Mouse (Mus musculus): ENCODE measurements around the gene Atp23. TPM values are rescaled to one million over a fixed set of nuclear protein-coding genes. Genes with fewer than 3 reads are reported as not detected.

Gene Atp23
- polyA plus RNA-seq, 1 experiment from 2014 or later: 15.4 TPM

GRCm38 (mm10) chr10:126905086-126905485, 3.9 kb upstream of the Atp23 start:
- Histone ChIP-seq H3K4me2 (peak overlapping the region; percentile 77), H3K27ac (replicated peaks) (peak overlapping the region; percentile 85), H3K9ac (no peak overlapping the region), H3K36me3 (no peaks in the 10 kb centered on the region), H3K27me3 (no peaks in the 10 kb centered on the region), H3K4me1 (replicated peaks) (peaks cover 13% of the 10 kb centered on the region), H3K4me3 (peak overlapping the region; percentile 45), H3K9me3 (no peaks in the 10 kb centered on the region)
- no peak for ATAC-seq (ENCODE audit: low FRiP score, low read depth)
- 70% methylated on average over 8 of the region's 8 CpGs for WGBS

GRCm38 (mm10) chr10:126904221-126904620, 3.1 kb upstream of the Atp23 start:
- Histone ChIP-seq H3K4me2 (no peak overlapping the region), H3K4me1 (replicated peaks) (peaks cover 17% of the 10 kb centered on the region), H3K27me3 (no peaks in the 10 kb centered on the region), H3K9ac (no peak overlapping the region), H3K36me3 (no peaks in the 10 kb centered on the region), H3K9me3 (no peaks in the 10 kb centered on the region), H3K4me3 (no peak overlapping the region), H3K27ac (replicated peaks) (no peak overlapping the region)
- no peak for ATAC-seq (ENCODE audit: low FRiP score, low read depth)
- 34% methylated on average over 5 of the region's 5 CpGs for WGBS

- Histone ChIP-seq H3K4me1 (replicated peaks) (peaks cover 17% of the 10 kb centered on the region), H3K27ac (replicated peaks) (0 out of 2 replicates have a peak overlapping the region, but pooled peaks have one; percentile 54), H3K36me3 (no peaks in the 10 kb centered on the region), H3K9me3 (no peaks in the 10 kb centered on the region), H3K4me2 (peak overlapping the region; percentile 99), H3K27me3 (no peaks in the 10 kb centered on the region), H3K4me3 (peak overlapping the region; percentile 84), H3K9ac (peak overlapping the region; percentile 69)
- 2% methylated on average over 4 of the region's 4 CpGs for WGBS
- ATAC-seq (ENCODE audit: low FRiP score, low read depth): peak; percentile 10; the same call in 1 of the 2 replicates
Measured at GRCm38 (mm10) chr10:126901488-126901843, 311 bp upstream of the Atp23 start.

- no peak for ATAC-seq (ENCODE audit: low FRiP score, low read depth)
Measured at GRCm38 (mm10) chr10:126895891-126896290, 5.3 kb downstream of the Atp23 start.

GRCm38 (mm10) chr10:126894061-126894460, 7.1 kb downstream of the Atp23 start:
- no peak for ATAC-seq (ENCODE audit: low FRiP score, low read depth)
- Histone ChIP-seq H3K4me3 (no peak overlapping the region), H3K9ac (no peak overlapping the region), H3K27ac (replicated peaks) (no peak overlapping the region), H3K36me3 (peaks cover 39% of the 10 kb centered on the region), H3K9me3 (no peaks in the 10 kb centered on the region), H3K27me3 (no peaks in the 10 kb centered on the region), H3K4me2 (no peak overlapping the region), H3K4me1 (replicated peaks) (no peaks in the 10 kb centered on the region)
- WGBS: 95% methylated on average over 15 of the region's 15 CpGs

More at GRCm38 (mm10) chr10:126895891-126896290, 5.3 kb downstream of the Atp23 start:
- Histone ChIP-seq H3K9ac (no peak overlapping the region), H3K27ac (replicated peaks) (no peak overlapping the region), H3K4me3 (no peak overlapping the region), H3K4me1 (replicated peaks) (peaks cover 11% of the 10 kb centered on the region), H3K36me3 (peaks cover 24% of the 10 kb centered on the region), H3K27me3 (no peaks in the 10 kb centered on the region), H3K9me3 (no peaks in the 10 kb centered on the region), H3K4me2 (no peak overlapping the region)
- 48% methylated on average over 6 of the region's 6 CpGs for WGBS

GRCm38 (mm10) chr10:126893145-126893544, 8.0 kb downstream of the Atp23 start:
- Histone ChIP-seq H3K4me2 (no peak overlapping the region), H3K4me3 (no peak overlapping the region), H3K36me3 (peaks cover 47% of the 10 kb centered on the region), H3K9me3 (no peaks in the 10 kb centered on the region; the same call in 1 of the 2 replicates), H3K27me3 (no peaks in the 10 kb centered on the region), H3K4me1 (replicated peaks) (no peaks in the 10 kb centered on the region), H3K9ac (no peak overlapping the region), H3K27ac (replicated peaks) (no peak overlapping the region)
- ATAC-seq (ENCODE audit: low FRiP score, low read depth): no peak
- WGBS: 97% methylated on average over 7 of the region's 7 CpGs

- WGBS: 88% methylated on average over 3 of the region's 3 CpGs
- Histone ChIP-seq H3K9me3 (no peaks in the 10 kb centered on the region), H3K27me3 (no peaks in the 10 kb centered on the region)
Measured at GRCm38 (mm10) chr10:126873755-126874154, 27.4 kb downstream of the Atp23 start.

GRCm38 (mm10) chr10:126872256-126872655, 28.9 kb downstream of the Atp23 start:
- 75% methylated on average over 5 of the region's 5 CpGs for WGBS
- Histone ChIP-seq H3K9ac (no peak overlapping the region), H3K36me3 (no peaks in the 10 kb centered on the region), H3K27me3 (no peaks in the 10 kb centered on the region), H3K4me2 (no peak overlapping the region), H3K27ac (replicated peaks) (no peak overlapping the region), H3K4me3 (no peak overlapping the region), H3K4me1 (replicated peaks) (peaks cover 7% of the 10 kb centered on the region; the same call in 1 of the 2 replicates), H3K9me3 (no peaks in the 10 kb centered on the region)
- ATAC-seq (ENCODE audit: low FRiP score, low read depth): no peak

More at GRCm38 (mm10) chr10:126873755-126874154, 27.4 kb downstream of the Atp23 start:
- no peak overlapping the region for H3K9ac ChIP-seq
- H3K36me3 ChIP-seq: no peaks in the 10 kb centered on the region
- ATAC-seq (ENCODE audit: low FRiP score, low read depth): no peak
- H3K4me3 ChIP-seq: no peak overlapping the region
- H3K4me1 ChIP-seq (replicated peaks): peaks cover 7% of the 10 kb centered on the region; the same call in 1 of the 2 replicates
- H3K4me2 ChIP-seq: no peak overlapping the region
- H3K27ac ChIP-seq (replicated peaks): no peak overlapping the region

GRCm38 (mm10) chr10:126869372-126870318, 31.5 kb downstream of the Atp23 start:
- Histone ChIP-seq H3K27me3 (no peaks in the 10 kb centered on the region), H3K4me1 (replicated peaks) (peaks cover 7% of the 10 kb centered on the region; the same call in 1 of the 2 replicates), H3K9ac (no peak overlapping the region), H3K4me3 (peak overlapping the region; percentile 24), H3K4me2 (peak overlapping the region; percentile 52), H3K9me3 (no peaks in the 10 kb centered on the region), H3K27ac (replicated peaks) (no peak overlapping the region), H3K36me3 (no peaks in the 10 kb centered on the region)
- ATAC-seq (ENCODE audit: low FRiP score, low read depth): peak; percentile 80
- WGBS: 20% methylated on average over 23 of the region's 23 CpGs

GRCm38 (mm10) chr10:126865284-126865683, 35.9 kb downstream of the Atp23 start:
- Histone ChIP-seq H3K9ac (no peak overlapping the region), H3K36me3 (no peaks in the 10 kb centered on the region), H3K9me3 (no peaks in the 10 kb centered on the region), H3K4me3 (no peak overlapping the region), H3K27me3 (no peaks in the 10 kb centered on the region), H3K4me1 (replicated peaks) (peaks cover 7% of the 10 kb centered on the region; the same call in 1 of the 2 replicates), H3K4me2 (no peak overlapping the region), H3K27ac (replicated peaks) (no peak overlapping the region)
- WGBS: 95% methylated on average over 8 of the region's 8 CpGs
- no peak for ATAC-seq (ENCODE audit: low FRiP score, low read depth)

GRCm38 (mm10) chr10:126862193-126862592, 39.0 kb downstream of the Atp23 start:
- H3K9me3 ChIP-seq: no peaks in the 10 kb centered on the region
- no peak overlapping the region for H3K9ac ChIP-seq
- H3K27ac ChIP-seq (replicated peaks): no peak overlapping the region
- no peak overlapping the region for H3K4me2 ChIP-seq
- no peak overlapping the region for H3K4me3 ChIP-seq
- ATAC-seq (ENCODE audit: low FRiP score, low read depth): no peak
- no peaks in the 10 kb centered on the region for H3K36me3 ChIP-seq
- 62% methylated on average over 12 of the region's 12 CpGs for WGBS
- H3K27me3 ChIP-seq: no peaks in the 10 kb centered on the region
- no peaks in the 10 kb centered on the region for H3K4me1 ChIP-seq (replicated peaks)

- H3K9me3 ChIP-seq: no peaks in the 10 kb centered on the region
- no peak overlapping the region for H3K4me3 ChIP-seq
- ATAC-seq (ENCODE audit: low FRiP score, low read depth): no peak
- WGBS: 81% methylated on average over 10 of the region's 10 CpGs
- H3K36me3 ChIP-seq: no peaks in the 10 kb centered on the region
- no peaks in the 10 kb centered on the region for H3K4me1 ChIP-seq (replicated peaks)
- H3K27ac ChIP-seq (replicated peaks): no peak overlapping the region
- H3K9ac ChIP-seq: no peak overlapping the region
- H3K27me3 ChIP-seq: no peaks in the 10 kb centered on the region
- no peak overlapping the region for H3K4me2 ChIP-seq
Measured at GRCm38 (mm10) chr10:126853286-126853685, 47.9 kb downstream of the Atp23 start.

All from hindbrain, embryonic 15.5 days (tissue).